Mouse (Mus musculus) hindbrain, embryonic 16.5 days (tissue): Measurements from ENCODE around the gene Gm42417. TPM values are rescaled to one million over a fixed set of nuclear protein-coding genes. Genes with fewer than 3 reads are reported as not detected.

Experiments used
- ATAC-seq: fragments of 200-750 bp; cut with Nextera tagmentation; 2 replicates; pipeline ENCODE4 v1.8.0; 2017; ENCODE audit warnings: moderate TSS enrichment, moderate library complexity
- H3K27ac ChIP-seq: fragments of 300-500 bp; sonication (generic); 2 replicates; pipeline ENCODE4 v1.5.1; 2014; ENCODE audit warnings: low read depth, mild to moderate bottlenecking, control low read depth, low read length, moderate library complexity
- H3K27me3 ChIP-seq: fragments of 300-500 bp; sonication (generic); replicated peaks from 2 replicates; pipeline ENCODE4 v1.6.1; 2014; ENCODE audit warnings: low read length; ENCODE audit not compliant: control insufficient read depth, insufficient read depth
- H3K36me3 ChIP-seq: fragments of 300-500 bp; sonication (generic); 2 replicates; pipeline ENCODE4 v1.6.1; 2014; ENCODE audit warnings: mild to moderate bottlenecking, low read length, moderate library complexity, mixed read lengths; ENCODE audit not compliant: control insufficient read depth, insufficient read depth
- H3K4me1 ChIP-seq: fragments of 300-500 bp; sonication (generic); 2 replicates; pipeline ENCODE4 v1.6.1; 2014; ENCODE audit warnings: low read depth, low read length; ENCODE audit not compliant: control insufficient read depth, insufficient read depth
- H3K4me2 ChIP-seq: fragments of 300-500 bp; sonication (generic); 2 replicates; pipeline ENCODE4 v1.6.1; 2014; ENCODE audit warnings: mild to moderate bottlenecking, low read length, control low read depth, moderate library complexity
- H3K4me3 ChIP-seq: fragments of 300-500 bp; sonication (generic); 2 replicates; pipeline ENCODE4 v1.5.1; 2014; ENCODE audit warnings: mild to moderate bottlenecking, low read length, control low read depth, moderate library complexity
- H3K9ac ChIP-seq: fragments of 300-500 bp; sonication (generic); 2 replicates; pipeline ENCODE4 v1.6.1; 2014; ENCODE audit warnings: low read depth, mild to moderate bottlenecking, control low read depth, low read length, moderate library complexity
- H3K9me3 ChIP-seq: fragments of 300-500 bp; sonication (generic); 2 replicates; pipeline ENCODE4 v1.6.1; 2014; ENCODE audit warnings: mild to moderate bottlenecking, low read length, moderate library complexity; ENCODE audit not compliant: control insufficient read depth
- WGBS: fragments of 180-500 bp; shearing (Covaris S2); extraction: QIAGEN DNeasy Blood & Tissue Kit; methylation state at CpG from one replicate; pipeline ENCODE4 v1.1.7; 2014; 5-methylcytosine and 5-hydroxymethylcytosine counted together
- polyA plus RNA-seq: library from polyadenylated mRNA; unstranded; fragments of >200 nt; fragmentation: Nextera tagmentation; extraction: Ambion mirVana; gene quantifications from 2 replicates; pipeline ENCODE4 v1.2.1, GENCODE M21; 2015

The Gm42417 gene
- polyA plus RNA-seq, 1 experiment from 2014 or later: 0.30 TPM

- WGBS: 94% methylated on average over 12 of the region's 12 CpGs
- ATAC-seq: no peak
Observed at GRCm38 (mm10) chr1:36531461-36531860, 7.8 kb downstream of the Gm42417 start.

GRCm38 (mm10) chr1:36530962-36531361 lies 8.3 kb downstream of the Gm42417 start:
- Histone ChIP-seq H3K27ac (no peak overlapping the region), H3K36me3 (peaks cover under 1% of the 10 kb centered on the region; the same call in 1 of the 2 replicates), H3K4me3 (no peak overlapping the region), H3K9me3 (no peaks in the 10 kb centered on the region), H3K9ac (no peak overlapping the region), H3K27me3 (no peaks in the 10 kb centered on the region), H3K4me2 (no peak overlapping the region), H3K4me1 (peaks cover 4% of the 10 kb centered on the region; the same call in 1 of the 2 replicates)
- WGBS: 95% methylated on average over 7 of the region's 7 CpGs
- no peak for ATAC-seq

More at GRCm38 (mm10) chr1:36531461-36531860, 7.8 kb downstream of the Gm42417 start:
- Histone ChIP-seq H3K4me3 (no peak overlapping the region), H3K4me2 (no peak overlapping the region), H3K27me3 (no peaks in the 10 kb centered on the region), H3K36me3 (no peaks in the 10 kb centered on the region), H3K27ac (no peak overlapping the region), H3K9me3 (no peaks in the 10 kb centered on the region), H3K4me1 (peaks cover 5% of the 10 kb centered on the region; the same call in 1 of the 2 replicates), H3K9ac (no peak overlapping the region)

DNA sequence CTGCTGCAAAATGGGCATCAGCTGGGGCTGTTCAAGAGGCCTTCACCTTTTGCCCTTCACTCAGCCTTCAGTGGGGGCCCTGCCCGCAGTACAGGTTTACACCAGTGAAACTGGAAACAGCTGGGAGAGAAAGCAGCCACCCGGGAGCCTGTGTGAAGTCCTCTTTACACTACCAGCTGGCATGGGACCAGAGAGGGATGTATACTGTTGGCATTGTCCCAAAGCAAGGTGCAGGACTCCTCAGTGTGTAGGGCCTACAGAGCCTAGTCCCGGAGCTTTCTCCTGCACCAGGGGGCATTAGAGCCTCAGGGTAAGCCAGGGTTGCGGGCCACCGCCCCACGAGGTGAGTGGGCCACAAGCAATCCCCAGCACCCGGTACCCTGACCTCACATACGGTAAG lies 8.7 kb downstream of the Gm42417 start:
- ATAC-seq: no peak

DNA sequence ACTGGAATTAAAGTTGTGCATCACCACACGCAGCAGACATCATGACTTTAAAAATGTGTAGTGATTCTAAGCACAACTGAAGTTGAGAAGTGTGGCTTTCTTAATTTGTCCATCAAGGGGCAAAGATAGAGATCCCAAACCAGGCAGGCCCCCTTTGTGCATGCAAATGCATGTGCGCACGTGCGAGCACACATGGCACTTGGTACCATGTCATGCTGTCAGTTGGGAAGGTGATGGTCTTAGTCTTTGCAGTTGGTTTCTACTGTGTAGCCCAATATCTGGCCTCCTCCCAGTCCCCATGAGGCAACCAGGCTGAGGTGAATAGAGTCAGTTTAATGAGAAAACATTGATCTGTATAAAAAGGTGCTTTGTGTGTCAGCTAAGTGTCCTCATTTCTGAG lies 9.4 kb downstream of the Gm42417 start:
- peaks cover 11% of the 10 kb centered on the region for H3K36me3 ChIP-seq
- no peak overlapping the region for H3K4me2 ChIP-seq
- 94% methylated on average over 4 of the region's 4 CpGs for WGBS
- no peaks in the 10 kb centered on the region for H3K27me3 ChIP-seq
- H3K9ac ChIP-seq: no peak overlapping the region
- H3K4me3 ChIP-seq: no peak overlapping the region
- no peak for ATAC-seq
- H3K9me3 ChIP-seq: no peaks in the 10 kb centered on the region
- H3K4me1 ChIP-seq: peaks cover 2% of the 10 kb centered on the region; the same call in 1 of the 2 replicates
- no peak overlapping the region for H3K27ac ChIP-seq

More for the DNA sequence above, 8.7 kb downstream of the Gm42417 start:
- Histone ChIP-seq H3K4me3 (no peak overlapping the region), H3K9me3 (no peaks in the 10 kb centered on the region), H3K9ac (no peak overlapping the region), H3K4me1 (peaks cover 2% of the 10 kb centered on the region; the same call in 1 of the 2 replicates), H3K27ac (no peak overlapping the region), H3K4me2 (no peak overlapping the region), H3K36me3 (peaks cover 6% of the 10 kb centered on the region), H3K27me3 (no peaks in the 10 kb centered on the region)
- WGBS: 74% methylated on average over 7 of the region's 8 CpGs

DNA sequence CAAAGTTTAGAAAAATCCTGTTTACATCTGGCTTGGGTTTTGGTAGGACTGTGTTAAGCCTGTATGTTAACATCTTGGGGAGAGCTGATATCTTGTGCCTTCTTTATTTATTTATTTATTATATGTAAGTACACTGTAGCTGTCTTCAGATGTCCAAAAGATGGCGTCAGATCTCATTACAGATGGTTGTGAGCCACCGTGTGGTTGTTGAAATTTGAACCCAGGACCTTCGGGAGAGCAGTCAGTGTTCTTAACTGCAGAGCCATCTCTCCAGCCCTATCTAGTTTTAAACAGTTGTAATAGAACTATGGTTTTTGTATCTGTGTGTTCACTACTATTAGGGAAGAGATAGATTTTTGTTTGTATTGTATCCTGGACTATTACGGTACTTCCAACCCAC lies 10.0 kb downstream of the Gm42417 start:
- Histone ChIP-seq H3K27ac (no peak overlapping the region), H3K4me3 (no peak overlapping the region), H3K9me3 (no peaks in the 10 kb centered on the region), H3K4me2 (no peak overlapping the region), H3K9ac (no peak overlapping the region), H3K4me1 (peaks cover 2% of the 10 kb centered on the region; the same call in 1 of the 2 replicates), H3K27me3 (no peaks in the 10 kb centered on the region), H3K36me3 (peaks cover 16% of the 10 kb centered on the region)
- no peak for ATAC-seq
- 93% methylated on average over 4 of the region's 4 CpGs for WGBS

GRCm38 (mm10) chr1:36528351-36528750 lies 10.9 kb downstream of the Gm42417 start:
- H3K4me3 ChIP-seq: no peak overlapping the region
- H3K4me1 ChIP-seq: peaks cover 2% of the 10 kb centered on the region; the same call in 1 of the 2 replicates
- no peak overlapping the region for H3K9ac ChIP-seq
- no peak overlapping the region for H3K4me2 ChIP-seq
- no peaks in the 10 kb centered on the region for H3K9me3 ChIP-seq
- H3K36me3 ChIP-seq: peaks cover 20% of the 10 kb centered on the region
- peak overlapping the region; percentile 48; the same call in 1 of the 2 replicates for H3K27ac ChIP-seq
- H3K27me3 ChIP-seq: no peaks in the 10 kb centered on the region
- WGBS: 13% methylated on average over 1 of the region's 1 CpGs
- peak; percentile 40; the same call in 1 of the 2 replicates for ATAC-seq

GRCm38 (mm10) chr1:36526903-36527302 lies 12.3 kb downstream of the Gm42417 start:
- H3K4me3 ChIP-seq: no peak overlapping the region
- no peaks in the 10 kb centered on the region for H3K9me3 ChIP-seq
- no peak overlapping the region for H3K27ac ChIP-seq
- ATAC-seq: no peak
- H3K4me1 ChIP-seq: peaks cover 2% of the 10 kb centered on the region; the same call in 1 of the 2 replicates
- no peaks in the 10 kb centered on the region for H3K27me3 ChIP-seq
- no peak overlapping the region for H3K9ac ChIP-seq
- 87% methylated on average over 10 of the region's 10 CpGs for WGBS
- H3K4me2 ChIP-seq: no peak overlapping the region
- peaks cover 26% of the 10 kb centered on the region for H3K36me3 ChIP-seq

DNA sequence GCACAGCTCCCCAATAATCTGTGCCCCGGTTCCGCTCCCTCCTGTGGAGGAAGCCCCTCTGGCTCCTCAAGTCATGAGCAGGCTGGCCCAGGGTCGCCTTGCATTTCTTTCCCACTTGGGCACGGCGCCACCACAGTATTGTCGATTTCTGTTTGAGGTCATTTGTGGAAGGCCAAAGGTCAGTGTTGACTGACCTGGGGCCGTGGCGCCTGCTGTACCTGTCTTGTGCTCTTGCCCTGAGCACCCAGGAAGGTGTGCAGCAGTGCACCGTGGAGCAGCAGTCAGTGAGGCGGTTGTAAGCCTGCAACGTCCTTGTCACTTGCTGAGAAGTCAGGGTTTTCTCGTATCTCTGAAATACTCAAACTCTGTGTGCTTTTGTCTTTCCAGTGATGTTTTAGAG lies 13.5 kb downstream of the Gm42417 start:
- H3K36me3 ChIP-seq: peaks cover 34% of the 10 kb centered on the region

DNA sequence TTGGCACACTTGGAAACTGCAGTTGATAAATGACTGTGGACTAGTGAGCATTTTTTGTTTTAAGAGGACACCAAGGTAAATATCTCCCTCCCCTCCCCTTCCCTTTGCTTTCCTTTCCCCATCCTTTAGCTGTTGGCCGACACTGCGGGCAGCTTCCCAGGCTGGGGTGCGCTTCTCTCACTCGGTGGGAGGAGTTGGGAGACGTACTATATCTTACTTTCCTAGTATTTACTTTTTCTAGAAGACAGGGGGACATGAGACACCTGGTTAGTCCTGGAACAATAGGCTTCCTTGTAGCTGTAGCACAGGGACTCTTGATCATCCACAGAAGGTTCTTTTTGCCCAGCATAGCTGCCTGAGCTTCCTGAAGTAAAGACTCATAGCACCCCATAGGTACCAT lies 15.2 kb downstream of the Gm42417 start:
- Histone ChIP-seq H3K9me3 (no peaks in the 10 kb centered on the region), H3K4me3 (no peak overlapping the region), H3K4me1 (peaks cover 2% of the 10 kb centered on the region; the same call in 1 of the 2 replicates), H3K9ac (no peak overlapping the region), H3K4me2 (no peak overlapping the region), H3K27ac (no peak overlapping the region), H3K36me3 (peaks cover 46% of the 10 kb centered on the region), H3K27me3 (no peaks in the 10 kb centered on the region)
- no peak for ATAC-seq
- WGBS: 82% methylated on average over 5 of the region's 5 CpGs

More for the DNA sequence above, 13.5 kb downstream of the Gm42417 start:
- Histone ChIP-seq H3K4me3 (no peak overlapping the region), H3K4me2 (no peak overlapping the region), H3K27ac (no peak overlapping the region), H3K9ac (no peak overlapping the region), H3K9me3 (no peaks in the 10 kb centered on the region), H3K4me1 (peaks cover 2% of the 10 kb centered on the region; the same call in 1 of the 2 replicates), H3K27me3 (no peaks in the 10 kb centered on the region)
- 88% methylated on average over 12 of the region's 12 CpGs for WGBS
- no peak for ATAC-seq
